Mouse (Mus musculus) neural tube, embryonic 13.5 days (tissue): ENCODE measurements around the gene Ndufaf1. TPM values are rescaled to one million over a fixed set of nuclear protein-coding genes. Genes with fewer than 3 reads are reported as not detected.
"Not testable (repeated sequence)": the region's sequence is repeated elsewhere in the genome, so short reads cannot be mapped to it uniquely, and the experiment has no call there.

ENCODE experiments used
- ATAC-seq: fragments of 200-750 bp; cut with Nextera tagmentation; 2 replicates; pipeline ENCODE4 v1.8.0; 2017; ENCODE audit warnings: low read depth, mild to moderate bottlenecking, moderate TSS enrichment, moderate library complexity
- H3K27ac ChIP-seq: fragments of 300-500 bp; sonication (generic); replicated peaks from 2 replicates; pipeline ENCODE4 v1.5.1; 2015; ENCODE audit warnings: moderate library complexity, mild to moderate bottlenecking, inconsistent platforms
- H3K27me3 ChIP-seq: fragments of 300-500 bp; sonication (generic); 2 replicates; pipeline ENCODE4 v1.6.1; 2015; ENCODE audit warnings: mild to moderate bottlenecking, inconsistent platforms
- H3K36me3 ChIP-seq: fragments of 300-500 bp; sonication (generic); 2 replicates; pipeline ENCODE4 v1.6.1; 2015; ENCODE audit warnings: mild to moderate bottlenecking, inconsistent platforms
- H3K4me1 ChIP-seq: fragments of 300-500 bp; sonication (generic); replicated peaks from 2 replicates; pipeline ENCODE4 v1.6.1; 2015; ENCODE audit warnings: inconsistent platforms
- H3K4me2 ChIP-seq: fragments of 300-500 bp; sonication (generic); 2 replicates; pipeline ENCODE4 v1.6.1; 2015; ENCODE audit warnings: inconsistent platforms, mild to moderate bottlenecking, moderate library complexity
- H3K4me3 ChIP-seq: fragments of 300-500 bp; sonication (generic); 2 replicates; pipeline ENCODE4 v1.5.1; 2015; ENCODE audit warnings: mild to moderate bottlenecking, inconsistent platforms
- H3K9ac ChIP-seq: fragments of 300-500 bp; sonication (generic); 2 replicates; pipeline ENCODE4 v1.6.1; 2015; ENCODE audit warnings: moderate library complexity, mild to moderate bottlenecking, inconsistent platforms
- H3K9me3 ChIP-seq: fragments of 300-500 bp; sonication (generic); 2 replicates; pipeline ENCODE4 v1.6.1; 2016; ENCODE audit warnings: inconsistent platforms
- WGBS: fragments of 180-500 bp; shearing (Covaris S2); methylation state at CpG from one replicate; pipeline ENCODE4 v1.1.7; 2015; 5-methylcytosine and 5-hydroxymethylcytosine counted together
- polyA plus RNA-seq: library from polyadenylated mRNA; unstranded; fragments of >200 nt; fragmentation: Nextera tagmentation; extraction: Ambion mirVana; gene quantifications from 2 replicates; pipeline ENCODE4 v1.2.1, GENCODE M21; 2015

Ndufaf1 gene
- polyA plus RNA-seq, 1 experiment from 2014 or later = 47.0 TPM

DNA sequence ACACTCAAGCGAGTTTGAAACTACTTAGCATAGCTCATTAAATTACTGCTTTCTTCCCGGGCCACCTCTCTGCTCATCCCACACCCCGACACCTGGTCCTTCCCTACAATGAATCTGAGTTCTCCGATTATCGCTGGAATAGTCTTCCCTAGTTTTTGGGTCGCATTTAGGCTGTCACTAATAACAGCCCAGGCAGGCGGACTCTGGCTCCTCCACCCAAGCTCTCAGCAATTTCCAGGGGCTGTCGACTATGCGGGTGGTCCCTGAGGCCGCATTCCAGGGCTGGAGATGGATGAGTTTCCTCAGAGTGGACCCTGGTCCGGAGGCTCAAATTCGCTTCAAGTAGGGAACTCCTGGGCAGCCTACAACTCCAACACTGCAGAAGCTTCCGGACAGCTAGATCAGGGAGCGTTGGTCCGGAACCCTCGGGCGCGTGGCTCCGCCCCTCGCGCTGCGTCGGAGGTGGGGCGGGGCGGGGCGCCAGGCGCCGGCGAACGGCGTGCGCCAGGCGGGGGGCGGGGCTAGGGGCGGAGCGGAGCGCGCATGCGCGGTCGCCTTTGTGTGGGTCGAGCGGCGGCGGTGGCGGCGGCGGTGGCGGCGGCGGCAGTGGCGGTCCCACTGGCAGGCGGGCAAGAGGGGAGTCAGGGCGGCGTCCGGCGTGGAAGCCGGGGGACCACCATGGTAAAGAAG is 12.0 kb upstream of the Ndufaf1 start, which contains the start of gene Rtf1:
Rtf1 (plus strand) TSS at position 544 of the 690 bp plus-strand sequence.
- peak within 1 kb of the TSS; percentile 94 for H3K9ac ChIP-seq
- peak; percentile 97 for ATAC-seq
- no peaks in the 10 kb centered on the region for H3K36me3 ChIP-seq
- peak within 1 kb of the TSS; percentile 100 for H3K4me3 ChIP-seq
- no peaks in the 10 kb centered on the region for H3K9me3 ChIP-seq
- H3K27me3 ChIP-seq = peaks cover 17% of the 10 kb centered on the region; the same call in 1 of the 2 replicates
- peak within 1 kb of the TSS; percentile 93 for H3K4me2 ChIP-seq
- peak within 1 kb of the TSS; percentile 85 for H3K27ac ChIP-seq
- peaks cover 33% of the 10 kb centered on the region for H3K4me1 ChIP-seq
- WGBS = under 1% methylated on average over 40 of the region's 58 CpGs

DNA sequence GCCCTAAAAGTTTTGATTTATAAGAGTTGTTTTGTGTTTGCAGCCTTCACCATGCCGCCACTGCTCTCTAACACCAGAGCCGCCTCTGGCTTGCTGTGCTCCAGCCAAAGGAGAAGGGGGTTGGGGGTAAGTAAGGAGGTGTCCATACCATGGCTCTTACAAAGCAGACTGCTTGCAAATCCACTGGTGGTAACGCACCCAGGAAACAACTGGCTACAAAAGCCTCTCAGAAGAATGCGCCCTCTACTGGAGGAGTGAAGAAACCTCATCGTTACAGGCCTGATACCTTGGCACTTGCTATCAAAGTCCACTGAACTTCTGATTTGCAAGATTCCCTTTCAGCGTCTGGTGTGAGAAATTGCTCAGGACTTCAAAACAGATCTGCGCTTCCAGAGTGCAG is 6.4 kb upstream of the Ndufaf1 start:
- H3K9ac ChIP-seq = no peak overlapping the region
- peaks cover 17% of the 10 kb centered on the region; the same call in 1 of the 2 replicates for H3K27me3 ChIP-seq
- H3K4me2 ChIP-seq = no peak overlapping the region
- WGBS = 17% methylated on average over 7 of the region's 7 CpGs
- H3K36me3 ChIP-seq = no peaks in the 10 kb centered on the region
- peaks cover 2% of the 10 kb centered on the region for H3K4me1 ChIP-seq
- no peak overlapping the region for H3K27ac ChIP-seq
- H3K4me3 ChIP-seq = no peak overlapping the region
- no peaks in the 10 kb centered on the region for H3K9me3 ChIP-seq
- no peak for ATAC-seq

DNA sequence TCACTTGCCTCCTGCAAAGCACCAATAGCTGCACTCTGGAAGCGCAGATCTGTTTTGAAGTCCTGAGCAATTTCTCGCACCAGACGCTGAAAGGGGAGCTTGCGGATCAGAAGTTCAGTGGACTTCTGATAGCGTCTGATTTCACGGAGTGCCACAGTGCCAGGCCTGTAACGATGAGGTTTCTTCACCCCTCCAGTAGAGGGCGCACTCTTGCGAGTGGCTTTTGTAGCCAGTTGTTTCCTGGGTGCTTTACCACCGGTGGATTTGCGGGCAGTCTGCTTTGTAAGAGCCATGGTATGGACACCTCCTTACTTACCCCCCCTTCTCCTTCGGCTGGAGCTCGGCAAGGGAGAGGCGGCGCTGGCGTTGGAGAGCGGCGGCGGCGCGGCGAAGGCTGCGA is 3.1 kb upstream of the Ndufaf1 start:
- ATAC-seq, H3K27ac ChIP-seq, H3K4me3 ChIP-seq, H3K27me3 ChIP-seq, H3K9me3 ChIP-seq, H3K9ac ChIP-seq, H3K36me3 ChIP-seq, H3K4me2 ChIP-seq: not testable (repeated sequence)
- 70% methylated on average over 21 of the region's 23 CpGs for WGBS
- peaks cover 11% of the 10 kb centered on the region for H3K4me1 ChIP-seq

DNA sequence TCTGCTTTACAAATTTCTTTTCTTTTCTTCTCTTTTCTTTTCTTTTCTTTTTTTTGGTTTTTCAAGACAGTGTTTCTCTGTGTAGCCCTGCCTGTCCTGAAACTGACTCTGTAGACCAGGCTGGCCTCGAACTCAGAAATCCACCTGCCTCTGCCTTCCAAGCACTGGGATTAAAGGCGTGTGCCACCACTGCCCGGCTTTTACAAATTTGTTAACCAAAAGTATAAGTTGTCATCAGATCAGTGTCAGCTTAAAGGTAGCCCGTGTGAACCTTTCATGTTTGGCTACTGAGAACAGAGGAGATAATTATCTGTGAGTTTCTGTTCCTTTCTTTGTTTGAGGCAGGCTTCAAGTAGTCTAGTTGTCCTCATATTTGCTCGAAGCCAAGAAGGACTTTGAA is 18.4 kb downstream of the Ndufaf1 start:
- Histone ChIP-seq H3K27me3 (no peaks in the 10 kb centered on the region), H3K27ac (no peak overlapping the region), H3K4me2 (no peak overlapping the region), H3K36me3 (peaks cover 54% of the 10 kb centered on the region), H3K9me3 (no peaks in the 10 kb centered on the region), H3K4me1 (no peaks in the 10 kb centered on the region), H3K9ac (no peak overlapping the region), H3K4me3 (no peak overlapping the region)
- WGBS = 97% methylated on average over 5 of the region's 5 CpGs
- no peak for ATAC-seq

DNA sequence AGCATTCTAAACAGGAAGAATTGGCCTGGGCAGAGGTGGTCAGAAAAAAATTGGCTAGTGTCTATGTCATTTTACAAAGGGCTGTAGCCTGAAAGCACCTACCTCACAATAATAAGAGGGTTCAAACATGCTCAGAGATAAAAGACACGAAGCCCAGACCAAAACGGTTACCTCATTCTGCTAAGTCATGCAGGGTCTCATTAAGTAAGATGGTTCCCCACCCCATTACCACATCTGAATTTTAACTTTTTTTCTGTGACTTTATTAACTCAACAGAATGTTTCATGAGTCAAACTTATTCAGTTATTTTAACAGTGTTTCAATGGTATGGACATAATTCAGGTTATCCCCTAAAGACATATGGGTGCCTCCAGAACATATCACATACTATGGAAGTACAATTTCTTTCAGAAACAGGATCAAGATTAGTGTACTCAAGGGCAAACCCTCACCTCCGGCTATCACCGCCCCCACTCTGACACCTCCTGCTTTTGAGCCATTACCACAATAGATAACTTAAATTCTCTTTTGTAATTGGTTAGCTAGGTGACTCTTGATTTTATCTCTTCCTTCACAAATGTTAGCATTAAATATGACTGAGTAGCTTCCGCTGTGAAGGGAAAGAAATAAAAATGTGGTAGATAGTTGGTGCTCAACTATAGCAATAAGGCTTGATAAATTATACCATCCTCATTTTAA is 21.3 kb downstream of the Ndufaf1 start:
- H3K9ac ChIP-seq = no peak overlapping the region
- ATAC-seq = no peak
- no peak overlapping the region for H3K4me3 ChIP-seq
- no peaks in the 10 kb centered on the region for H3K27me3 ChIP-seq
- no peaks in the 10 kb centered on the region for H3K9me3 ChIP-seq
- H3K36me3 ChIP-seq = peaks cover 60% of the 10 kb centered on the region
- no peaks in the 10 kb centered on the region for H3K4me1 ChIP-seq
- H3K4me2 ChIP-seq = no peak overlapping the region
- no peak overlapping the region for H3K27ac ChIP-seq
- WGBS = 96% methylated on average over 5 of the region's 5 CpGs

DNA sequence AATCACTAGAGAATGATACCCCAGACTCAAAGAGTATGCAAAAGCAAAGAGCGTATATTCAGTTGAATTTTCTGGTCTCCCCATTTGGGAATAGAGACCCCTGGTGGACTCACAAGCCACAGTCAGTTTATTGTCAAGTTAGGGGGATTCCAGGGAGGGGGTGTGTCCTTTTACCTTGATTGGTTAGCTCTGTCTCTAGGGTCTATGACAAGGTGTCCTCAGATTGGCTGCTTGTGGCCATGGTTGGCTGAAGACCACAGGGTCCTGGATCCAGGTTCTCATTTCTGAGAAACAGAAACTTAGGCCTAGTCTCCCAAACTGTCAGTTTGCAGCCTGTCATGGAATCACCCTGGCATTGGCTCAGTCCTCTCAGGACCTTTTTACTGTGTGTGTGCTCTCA is 25.8 kb downstream of the Ndufaf1 start:
- ATAC-seq = no peak
- Histone ChIP-seq H3K4me3 (no peak overlapping the region), H3K27me3 (no peaks in the 10 kb centered on the region), H3K4me1 (no peaks in the 10 kb centered on the region), H3K9me3 (no peaks in the 10 kb centered on the region), H3K9ac (no peak overlapping the region), H3K36me3 (peaks cover 48% of the 10 kb centered on the region), H3K4me2 (no peak overlapping the region), H3K27ac (no peak overlapping the region)
- WGBS = 84% methylated on average over 1 of the region's 1 CpGs

DNA sequence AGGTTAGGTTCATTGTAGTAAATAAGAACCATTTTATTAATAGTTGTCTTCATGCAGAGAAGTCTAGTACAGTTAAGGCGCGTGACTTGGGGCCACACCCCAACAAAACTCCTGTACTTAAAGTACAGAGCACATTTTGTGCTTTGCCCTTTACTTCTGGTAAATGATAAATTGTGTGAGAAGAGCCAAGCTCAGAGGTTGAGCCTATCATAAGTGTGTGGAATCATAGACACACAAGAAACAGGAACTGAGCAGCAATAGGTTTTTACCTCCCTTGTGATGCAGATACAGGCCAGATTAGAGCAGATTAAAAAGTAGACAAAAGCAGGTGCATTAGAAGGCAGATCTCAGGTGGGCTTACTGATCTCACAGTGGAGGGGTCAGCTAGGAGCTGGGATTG is 41.3 kb downstream of the Ndufaf1 start:
- Histone ChIP-seq H3K9ac (no peak overlapping the region; the same call in 1 of the 2 replicates), H3K27me3 (no peaks in the 10 kb centered on the region), H3K27ac (no peak overlapping the region), H3K9me3 (no peaks in the 10 kb centered on the region), H3K4me2 (0 out of 2 replicates have a peak overlapping the region, but pooled peaks have one; percentile 3), H3K36me3 (no peaks in the 10 kb centered on the region), H3K4me1 (peaks cover 33% of the 10 kb centered on the region), H3K4me3 (no peak overlapping the region)
- 100% methylated on average over 2 of the region's 2 CpGs for WGBS
- ATAC-seq = no peak

DNA sequence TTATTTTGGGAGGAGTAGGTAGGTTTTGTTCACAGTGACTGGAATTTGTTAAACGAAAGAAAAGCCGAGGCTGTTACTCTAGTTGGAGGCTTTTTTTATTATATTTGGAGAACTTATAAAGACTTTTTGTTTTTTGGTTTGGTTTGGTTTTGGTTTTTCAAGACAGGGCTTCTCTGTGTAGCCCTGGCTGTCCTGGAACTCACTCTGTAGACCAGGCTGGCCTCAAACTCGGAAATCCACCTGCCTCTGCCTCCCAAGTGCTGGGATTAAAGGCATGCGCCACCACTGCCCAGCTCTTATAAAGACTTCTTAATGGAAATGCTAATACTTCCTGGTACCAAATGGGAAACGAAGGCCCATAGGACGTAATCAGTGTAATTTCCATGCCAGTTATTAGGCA is 43.6 kb downstream of the Ndufaf1 start:
- H3K27ac ChIP-seq, H3K36me3 ChIP-seq, H3K9me3 ChIP-seq, H3K27me3 ChIP-seq, ATAC-seq: not testable (repeated sequence)
- Histone ChIP-seq H3K4me3 (peak overlapping the region; percentile 62), H3K9ac (peak overlapping the region; percentile 63), H3K4me1 (peaks cover 33% of the 10 kb centered on the region), H3K4me2 (peak overlapping the region; percentile 83)
- WGBS = 12% methylated on average over 6 of the region's 6 CpGs

DNA sequence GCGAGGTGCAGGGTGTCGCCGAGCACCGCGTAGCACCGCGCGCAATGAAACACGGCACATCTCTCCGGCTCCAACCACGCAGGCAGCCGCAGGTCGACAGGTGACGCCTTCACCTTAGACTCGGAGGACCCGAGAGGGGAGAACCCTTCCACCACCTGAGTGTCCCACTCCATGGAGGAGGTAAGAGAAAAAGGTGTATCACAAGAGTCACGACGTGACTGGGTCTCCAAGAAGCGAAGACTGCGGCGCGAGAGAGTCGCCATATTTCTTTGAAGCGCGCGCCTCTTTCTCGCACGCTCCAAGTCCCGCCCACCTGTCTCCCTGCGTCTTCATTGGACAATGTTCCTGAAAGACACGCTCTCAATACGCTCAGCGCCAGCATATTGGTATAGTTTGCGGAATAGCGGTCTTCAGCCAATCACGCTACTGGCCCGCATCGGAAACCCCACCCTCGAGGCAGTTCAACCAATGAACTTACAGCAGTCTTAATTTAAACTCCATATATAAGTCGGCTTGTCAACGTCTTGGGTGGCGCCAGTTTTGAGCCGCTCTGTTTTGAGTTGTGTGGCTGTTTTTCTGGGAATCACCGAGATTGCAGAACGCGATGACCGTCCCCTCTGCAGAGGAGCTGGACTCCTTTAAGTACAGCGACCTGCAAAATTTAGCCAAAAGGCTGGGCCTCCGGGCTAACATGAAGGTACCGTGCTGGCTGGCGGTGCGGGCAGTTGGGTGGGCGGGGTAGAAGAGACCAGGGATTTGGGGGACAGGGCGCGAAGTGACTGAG is 44.2 kb downstream of the Ndufaf1 start, which contains the start of the genes Nusap1 and Oip5:
Nusap1 (plus strand) TSS at position 100 of the 784 bp plus-strand sequence.
Oip5 (minus strand) TSS at position 271 of the 784 bp plus-strand sequence.
- H3K27ac ChIP-seq = no peak within 1 kb of the TSS
- peaks cover 33% of the 10 kb centered on the region for H3K4me1 ChIP-seq
- H3K4me2 ChIP-seq = peak within 1 kb of the TSS; percentile 83
- peak within 1 kb of the TSS; percentile 62 for H3K4me3 ChIP-seq
- peak; percentile 100 for ATAC-seq
- H3K9ac ChIP-seq = peak within 1 kb of the TSS; percentile 63
- no peaks in the 10 kb centered on the region for H3K36me3 ChIP-seq
- H3K9me3 ChIP-seq = no peaks in the 10 kb centered on the region
- WGBS = under 1% methylated on average over 55 of the region's 55 CpGs
- no peaks in the 10 kb centered on the region for H3K27me3 ChIP-seq

DNA sequence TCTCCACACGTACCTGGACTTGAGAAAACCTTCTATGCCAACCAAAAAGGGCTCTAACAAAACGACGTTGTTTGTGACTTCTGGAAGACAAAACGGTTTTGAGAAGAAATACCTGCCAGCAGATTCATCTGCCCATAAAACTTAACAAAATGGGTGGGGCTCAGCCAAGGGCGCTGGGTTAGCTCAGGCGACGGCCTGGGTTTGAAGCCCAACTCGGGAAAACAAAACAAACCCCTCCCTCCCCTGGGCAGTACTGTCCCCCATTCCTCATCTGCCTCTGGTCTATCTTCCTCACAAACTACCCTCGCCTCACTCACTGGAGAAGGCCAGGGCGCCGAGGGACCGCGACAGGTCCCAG is 44.8 kb downstream of the Ndufaf1 start:
- peak overlapping the region; percentile 61 for H3K9ac ChIP-seq
- no peaks in the 10 kb centered on the region for H3K9me3 ChIP-seq
- H3K36me3 ChIP-seq = no peaks in the 10 kb centered on the region
- peaks cover 33% of the 10 kb centered on the region for H3K4me1 ChIP-seq
- no peaks in the 10 kb centered on the region for H3K27me3 ChIP-seq
- WGBS = 1% methylated on average over 13 of the region's 13 CpGs
- no peak for ATAC-seq
- peak overlapping the region; percentile 83 for H3K4me2 ChIP-seq
- no peak overlapping the region for H3K27ac ChIP-seq
- H3K4me3 ChIP-seq = peak overlapping the region; percentile 62

DNA sequence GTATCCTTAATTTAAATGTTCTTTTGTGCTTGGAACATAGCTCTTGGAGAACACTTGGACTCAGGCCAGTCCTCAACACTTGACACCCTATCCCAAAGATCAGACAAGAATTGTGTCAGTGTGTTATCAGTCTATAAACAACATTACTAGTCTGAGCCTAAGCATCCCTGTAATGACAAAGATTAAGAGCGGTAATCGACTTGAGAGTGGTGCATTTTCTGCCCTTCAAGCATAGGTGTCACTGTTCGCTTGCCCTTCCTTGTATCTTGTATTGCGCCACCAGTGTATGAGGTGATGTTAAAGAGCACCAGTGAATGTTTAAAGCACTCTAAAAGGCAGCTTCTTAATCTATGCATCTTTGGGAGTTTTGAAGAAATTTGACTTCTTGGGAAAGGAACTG is 55.6 kb downstream of the Ndufaf1 start:
- H3K36me3 ChIP-seq = peaks cover 50% of the 10 kb centered on the region
- H3K27ac ChIP-seq = no peak overlapping the region
- H3K27me3 ChIP-seq = no peaks in the 10 kb centered on the region
- H3K4me1 ChIP-seq = peaks cover 6% of the 10 kb centered on the region; the same call in 1 of the 2 replicates
- ATAC-seq = no peak
- no peak overlapping the region for H3K4me3 ChIP-seq
- H3K9me3 ChIP-seq = no peaks in the 10 kb centered on the region
- H3K4me2 ChIP-seq = no peak overlapping the region
- no peak overlapping the region for H3K9ac ChIP-seq
- 96% methylated on average over 4 of the region's 4 CpGs for WGBS
